Mouse (Mus musculus): ENCODE data around the gene Hdhd5.

- TF ChIP-seq CTCF (IDR thresholded peaks at IDR 0.05; ENCODE audit: control insufficient read depth, insufficient read depth, low read length) (no peak), POLR2A (IDR thresholded peaks at IDR 0.05; ENCODE audit: borderline replicate concordance, control insufficient read depth, low read depth, low read length) (no peak)
Measured at GRCm38 (mm10) chr6:120479302-120479701, 51.8 kb downstream of the Hdhd5 start.
